Mouse (Mus musculus) regulatory T cell (primary cell): ENCODE results near the gene Cdk6.
"Not testable (repeated sequence)": the region's sequence is repeated elsewhere in the genome, so short reads cannot be mapped to it uniquely, and the experiment has no call there.

Experiments used
- in situ Hi-C: fragments of 300-600 bp; cut with MboI, MseI; formaldehyde crosslinking; loops from one replicate; pipeline ENCODE4 v1.15.1; 2025; ENCODE audit warnings: high pct_unique_total_duplicates

Gene Cdk6

GRCm38 (mm10) chr5:3376167-3376566 is 34.9 kb downstream of the Cdk6 start:
- in situ Hi-C loops = no loop called here

GRCm38 (mm10) chr5:3379252-3379651 is 38.0 kb downstream of the Cdk6 start:
- in situ Hi-C loops = no loop called here

DNA sequence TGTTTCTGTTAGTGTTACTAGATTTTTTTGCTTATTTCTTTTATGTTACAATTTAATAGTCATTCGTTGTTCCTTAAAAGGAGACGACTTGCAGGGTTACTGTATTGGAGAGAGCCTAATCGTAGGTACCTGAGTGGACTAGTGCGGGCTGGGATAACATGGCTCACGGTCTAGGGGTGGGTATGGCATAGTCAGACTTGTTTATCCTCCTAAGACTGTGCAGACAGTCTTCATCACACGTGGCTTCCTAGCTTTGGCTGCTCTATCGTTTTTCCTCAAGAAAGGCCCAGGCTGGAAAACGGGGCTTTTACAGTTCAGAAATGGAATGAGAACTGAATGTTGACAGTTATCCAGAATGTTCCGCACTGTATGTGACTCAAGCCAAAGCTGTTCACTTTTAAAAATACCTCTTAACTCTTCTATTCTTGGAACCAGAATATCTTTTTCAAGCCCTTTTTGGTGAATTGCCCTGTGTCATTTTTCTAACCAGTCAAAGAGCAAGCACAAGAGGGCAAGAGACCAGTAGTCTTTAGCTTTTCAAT is 39.5 kb downstream of the Cdk6 start:
- in situ Hi-C loops = no loop called here

- in situ Hi-C loops = no loop called here
These were observed 40.5 kb downstream of the Cdk6 start for GRCm38 (mm10) chr5:3381795-3382194.

DNA sequence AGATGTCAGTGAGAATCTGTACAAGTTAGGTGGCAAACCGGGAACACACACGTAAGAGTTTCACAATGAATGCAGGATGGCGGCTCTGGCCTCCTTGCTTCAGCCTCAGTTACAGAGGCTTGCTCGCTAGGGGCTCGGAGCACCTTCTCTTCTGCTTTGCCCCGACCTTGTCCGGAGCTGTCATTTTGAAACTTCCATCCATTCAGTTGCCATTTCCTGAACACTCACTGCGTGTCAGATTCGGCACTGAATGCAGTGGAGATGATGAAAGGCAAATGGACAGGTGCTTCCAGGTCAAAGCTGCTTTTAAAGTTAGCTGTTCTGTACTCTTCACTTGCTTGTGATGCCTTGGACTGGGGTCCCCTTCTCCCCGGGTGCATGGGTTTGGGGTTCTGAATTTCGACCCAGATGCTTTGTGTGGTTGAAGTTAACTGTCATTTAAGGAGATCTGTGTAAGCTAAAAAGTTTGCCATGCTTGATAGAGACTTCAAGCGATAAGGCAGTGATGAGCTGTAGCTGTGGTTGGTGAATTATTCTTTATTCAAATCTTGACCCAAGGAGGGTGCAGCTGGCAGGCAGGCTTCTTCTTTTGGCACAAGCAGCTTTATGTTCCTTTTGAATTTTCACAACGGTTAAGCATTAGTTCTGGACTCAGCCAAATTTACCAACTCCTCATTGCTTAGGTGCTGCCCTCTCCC is 41.2 kb downstream of the Cdk6 start:
- in situ Hi-C loops = no loop called here

GRCm38 (mm10) chr5:3383547-3383946 is 42.3 kb downstream of the Cdk6 start:
- in situ Hi-C loops = no loop called here

DNA sequence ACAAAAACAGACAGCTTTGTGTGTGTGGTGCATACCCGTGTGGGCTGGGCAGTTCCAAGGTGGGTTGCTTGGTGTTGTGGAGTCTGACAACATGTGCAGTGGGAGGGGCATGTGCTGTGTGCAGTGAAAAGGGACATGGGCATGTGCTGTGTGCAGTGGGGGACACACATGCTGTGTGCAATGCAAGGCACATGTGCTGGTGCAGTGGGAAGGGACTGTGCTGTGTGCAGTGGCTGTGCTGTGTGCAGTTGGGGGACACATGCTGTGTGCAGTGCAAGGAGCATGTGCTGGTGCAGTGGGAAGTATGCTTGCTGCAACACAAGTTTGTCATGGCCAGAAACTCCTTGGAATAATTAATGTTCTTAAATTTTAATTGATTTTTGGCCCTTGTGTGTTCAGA is 43.8 kb downstream of the Cdk6 start:
- in situ Hi-C loops = no loop called here

DNA sequence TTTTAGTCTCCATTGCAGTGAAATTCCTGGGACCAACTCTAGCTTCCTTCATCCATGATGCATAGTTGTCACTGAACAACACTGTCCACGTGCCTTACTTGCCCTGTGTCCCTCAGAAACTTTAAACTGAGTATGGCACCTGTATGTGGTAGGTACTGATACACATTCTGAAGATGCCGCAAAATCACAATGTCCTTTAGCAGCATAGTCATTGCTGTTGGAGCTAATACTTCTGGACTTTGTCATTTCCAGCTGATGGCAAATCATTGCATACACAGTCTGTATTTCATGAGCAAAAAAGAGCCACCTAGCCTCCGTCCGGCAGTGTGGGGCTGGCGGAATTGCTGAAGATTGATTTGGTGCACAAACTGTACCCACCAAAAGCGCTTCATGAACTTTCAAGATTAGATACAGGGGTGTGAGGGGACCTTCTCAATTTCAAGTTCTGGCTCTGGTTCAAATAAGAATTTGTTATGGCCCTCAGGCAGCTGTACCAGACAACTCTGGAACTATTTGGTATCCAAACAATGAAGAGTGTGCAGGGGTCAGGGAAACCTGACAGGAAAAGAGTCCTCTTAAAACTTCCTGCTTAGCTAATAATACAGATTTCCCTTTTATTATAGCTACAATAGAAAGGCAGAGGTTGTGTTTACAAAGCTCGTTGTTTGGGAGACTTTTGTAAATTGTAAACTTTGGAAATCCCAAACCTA is 44.9 kb downstream of the Cdk6 start:
- in situ Hi-C loops = no loop called here

DNA sequence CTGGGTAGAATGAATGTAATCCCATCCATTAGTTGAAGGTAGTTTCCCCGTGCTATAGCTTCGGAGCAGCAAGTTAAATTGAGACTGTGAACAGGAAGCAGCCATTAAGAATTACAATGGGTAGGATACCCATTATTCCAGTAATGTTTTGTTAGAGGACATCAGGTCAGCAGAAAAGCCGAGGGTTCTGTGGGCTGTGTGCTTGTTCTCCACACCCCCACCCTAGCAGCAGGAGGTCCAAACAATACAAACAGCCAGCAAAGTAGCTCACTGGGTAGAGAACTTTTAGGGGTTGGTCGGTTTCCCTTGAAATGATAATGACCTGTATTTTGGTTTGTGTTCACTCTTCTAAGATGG is 45.4 kb downstream of the Cdk6 start:
- in situ Hi-C loops = no loop called here

DNA sequence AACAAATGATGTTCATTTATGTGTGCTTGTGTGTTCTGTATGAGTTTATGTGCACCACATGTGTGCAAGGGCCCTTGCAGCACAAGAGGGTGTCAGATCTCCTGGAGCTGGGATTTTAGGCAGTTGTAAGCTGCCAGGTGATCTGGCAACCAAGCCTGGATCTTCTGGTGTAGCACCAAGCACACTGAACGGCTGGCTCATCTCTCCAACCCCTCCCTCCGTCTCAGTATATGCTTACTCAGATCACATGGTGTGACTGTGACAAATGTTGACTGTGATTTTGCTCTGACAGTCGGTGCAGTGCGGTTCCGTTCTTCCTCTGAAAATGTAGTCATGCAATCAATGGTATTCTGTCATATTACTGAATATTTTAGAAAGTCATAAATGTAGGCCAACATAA is 45.9 kb downstream of the Cdk6 start:
- in situ Hi-C loops = no loop called here

DNA sequence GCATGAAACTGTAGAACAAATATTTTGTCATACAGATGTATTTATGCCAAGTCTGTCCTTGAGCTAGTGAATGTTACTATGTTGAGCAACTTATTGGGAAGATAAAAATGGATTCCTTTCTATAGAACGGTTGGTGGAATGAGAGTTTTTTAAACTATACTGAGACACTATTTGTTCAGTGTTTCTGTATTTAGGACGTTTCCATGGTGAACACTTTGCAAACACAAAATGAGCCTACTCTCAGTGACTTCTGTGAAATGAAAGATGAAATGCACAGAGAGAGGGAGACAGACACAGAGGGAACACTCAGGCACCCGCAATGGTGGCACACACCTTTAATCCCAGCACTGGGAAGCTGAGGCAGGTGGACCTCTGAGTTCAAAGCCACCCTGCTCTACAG is 51.6 kb downstream of the Cdk6 start:
- in situ Hi-C loops = no loop called here

GRCm38 (mm10) chr5:3394145-3394544 is 52.9 kb downstream of the Cdk6 start:
- in situ Hi-C loops = no loop called here

DNA sequence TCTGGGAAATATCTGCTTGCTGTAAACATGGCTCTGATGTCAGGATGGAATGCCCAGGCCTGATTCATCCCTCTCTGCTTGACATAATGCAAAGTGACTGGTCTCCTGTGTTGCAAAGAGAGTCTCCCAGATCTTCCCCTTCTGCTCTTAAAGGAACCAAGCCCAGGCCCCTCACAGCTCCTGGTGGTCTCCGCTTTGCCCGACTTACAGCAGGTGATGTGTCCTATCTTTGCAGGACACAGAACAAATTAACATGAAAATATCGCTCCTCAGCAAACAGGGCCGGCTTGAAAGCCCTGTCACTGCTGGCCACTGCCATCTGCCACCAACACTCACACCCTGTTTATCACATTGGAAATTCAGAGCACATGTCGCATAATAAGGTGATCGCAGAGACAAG is 53.7 kb downstream of the Cdk6 start:
- in situ Hi-C loops = no loop called here

DNA sequence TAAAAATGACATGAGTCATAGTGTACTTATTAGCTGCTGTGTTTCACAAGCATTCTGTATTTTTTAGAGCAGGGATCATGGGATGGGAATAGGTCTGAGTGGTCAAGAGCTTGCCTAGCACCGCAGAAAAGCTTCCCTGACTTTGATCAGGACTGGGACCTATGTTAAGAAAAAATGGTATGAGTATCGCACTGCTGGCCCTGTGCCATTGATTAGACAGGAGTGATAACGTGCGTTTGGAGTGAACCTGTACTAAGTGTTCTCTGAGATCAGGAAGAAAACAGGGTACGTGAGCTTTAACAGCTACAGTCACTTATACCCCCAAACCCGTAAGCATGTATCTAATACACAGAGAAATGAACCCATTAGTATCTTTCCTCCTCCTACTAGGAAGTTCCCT is 54.9 kb downstream of the Cdk6 start:
- in situ Hi-C loops = no loop called here

DNA sequence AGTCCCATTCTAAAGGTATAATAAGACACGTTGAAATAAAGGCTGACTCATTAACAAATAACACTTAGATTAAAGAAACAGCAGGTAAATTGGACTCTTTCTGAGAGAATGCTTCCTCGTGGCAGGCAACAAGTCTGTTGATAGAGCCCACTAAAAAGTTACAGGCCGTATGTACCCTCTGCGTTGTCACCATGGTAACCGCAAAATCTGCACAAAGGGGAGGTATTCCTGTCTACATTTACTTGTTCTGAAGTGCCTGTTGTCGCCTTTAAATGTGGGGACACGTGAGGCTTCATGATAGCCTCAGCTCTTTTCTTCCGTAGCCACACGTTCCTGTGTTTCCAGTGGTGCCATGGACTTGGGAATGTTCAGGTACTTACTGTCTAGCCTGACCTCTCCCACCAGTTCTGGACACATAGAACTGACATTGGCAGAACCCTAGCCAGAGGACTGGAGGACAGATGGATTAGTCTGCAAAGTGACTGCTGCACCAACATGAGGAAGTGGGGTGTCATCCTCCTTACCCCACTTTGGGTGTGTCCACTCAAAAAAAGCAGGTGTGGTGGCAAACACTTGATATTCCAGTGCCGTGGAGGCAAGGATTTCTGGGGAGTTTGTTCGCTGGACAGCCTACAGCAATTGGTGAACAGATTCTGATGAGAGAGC is 55.8 kb downstream of the Cdk6 start:
- in situ Hi-C loops = no loop called here

- in situ Hi-C loops = no loop called here
These were observed 58.7 kb downstream of the Cdk6 start for GRCm38 (mm10) chr5:3399784-3400494.

- in situ Hi-C loops = no loop called here
These were observed 63.8 kb downstream of the Cdk6 start for GRCm38 (mm10) chr5:3405102-3405501.

GRCm38 (mm10) chr5:3405503-3405902 is 64.2 kb downstream of the Cdk6 start:
- in situ Hi-C loops = no loop called here

DNA sequence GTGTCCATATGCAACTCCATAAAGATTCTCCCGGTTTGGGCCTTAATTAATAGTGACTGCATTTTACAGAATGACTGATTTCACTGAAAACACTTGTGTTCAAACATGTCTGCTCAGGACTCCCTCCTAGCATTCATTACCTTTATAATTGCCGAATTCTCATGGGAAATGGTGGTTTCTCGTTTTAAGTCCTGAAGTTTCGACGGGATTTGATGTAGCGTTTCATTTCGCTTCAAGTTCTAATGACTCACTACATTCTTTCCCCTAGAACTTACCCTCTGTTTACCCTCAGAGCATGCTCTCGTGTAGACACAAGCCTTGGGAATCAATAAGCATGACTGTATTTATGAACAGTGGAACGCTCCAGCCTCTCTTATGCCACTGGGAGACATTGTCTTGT is 66.6 kb downstream of the Cdk6 start:
- in situ Hi-C loops = no loop called here

- in situ Hi-C loops = not testable (repeated sequence)
These were observed 76.9 kb downstream of the Cdk6 start for GRCm38 (mm10) chr5:3418183-3418582.

GRCm38 (mm10) chr5:3420094-3420831 is 79.0 kb downstream of the Cdk6 start:
- in situ Hi-C loops = no loop called here
